Mouse (Mus musculus) ES-E14 (cell line): ENCODE data around the gene Ntmt1.
A peak's percentile ranks its signal among the peaks of the same experiment; 100 is the strongest.

Source experiments
- HCFC1 ChIP-seq: IDR thresholded peaks from 2 replicates; pipeline ENCODE4 v1.6.1; 2012; ENCODE audit warnings: low read length, inconsistent platforms, borderline replicate concordance; ENCODE audit not compliant: insufficient read depth
- ZC3H11A ChIP-seq: IDR thresholded peaks from 2 replicates; pipeline ENCODE4 v1.6.1; 2012; ENCODE audit warnings: low read depth, mild to moderate bottlenecking, inconsistent platforms, low read length, borderline replicate concordance
- ZNF384 ChIP-seq: IDR thresholded peaks from 2 replicates; pipeline ENCODE4 v1.6.1; 2012; ENCODE audit warnings: low read depth, low read length, inconsistent platforms

DNA sequence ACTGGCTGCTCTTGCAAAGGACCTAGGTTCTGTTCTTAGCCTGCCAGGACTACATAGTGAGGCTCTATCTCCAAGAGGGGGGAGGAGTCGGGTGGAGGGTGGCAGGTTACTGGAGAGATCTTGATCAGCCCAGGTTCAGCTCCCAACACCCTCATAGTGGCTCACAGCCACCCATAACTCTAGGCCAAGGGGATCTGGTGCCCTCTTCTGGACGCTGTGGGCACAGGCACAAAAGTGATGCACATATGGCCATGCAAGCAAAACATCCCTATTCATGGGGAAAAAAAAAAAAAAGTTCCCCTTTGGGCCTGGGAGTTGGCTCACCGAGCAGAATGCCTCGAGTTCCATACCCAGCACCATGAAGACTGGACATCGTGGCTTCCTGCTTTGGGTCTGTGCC is 21.7 kb downstream of the Ntmt1 start:
- no peak for TF ChIP-seq HCFC1
- peak; percentile 88 for TF ChIP-seq ZNF384
- TF ChIP-seq ZC3H11A: no peak
